Comparison of ENCODE assay signal across 9 mouse cellular contexts in genomic region chr1:192790442-192790841, GRCm38 (mm10). TPM values are rescaled to one million over a fixed set of nuclear protein-coding genes. Genes with fewer than 3 reads are reported as not detected.
A peak's percentile ranks its signal among the peaks of the same experiment; 100 is the strongest.
DNase-seq lines count a peak whose midpoint lies in the region; ATAC-seq lines count a peak whose summit lies in the region.
"Had no signal": no experiment of that assay in that cellular context is flagged by ENCODE, and none has a peak within 500 bp of the region (broad histone marks: within the 10 kb centered on the region; RNA-seq: fewer than 3 reads in every experiment).

No protein-coding gene starts in this region.

- H3K36me3 ChIP-seq in lung, embryonic 16.5 days (ENCODE audit: control insufficient read depth, insufficient read depth, low read length) = no peaks in the 10 kb centered on the region
- H3K36me3 ChIP-seq: midbrain, embryonic 12.5 days had no signal

- no peak overlapping the region for H3K4me3 ChIP-seq in lung, embryonic 16.5 days (ENCODE audit: low read length)
- H3K4me3 ChIP-seq: midbrain, embryonic 12.5 days had no signal

- no peaks in the 10 kb centered on the region for H3K27me3 ChIP-seq in lung, embryonic 16.5 days (ENCODE audit: control insufficient read depth, insufficient read depth, low read depth, low read length)

- H3K4me2 ChIP-seq in lung, embryonic 16.5 days (ENCODE audit: low read depth, low read length) = no peak overlapping the region
- H3K4me2 ChIP-seq: midbrain, embryonic 12.5 days had no signal

- peak; percentile 48 for DNase-seq in heart, postnatal 4 days
- DNase-seq in heart, adult 8-10 months (ENCODE audit: low spot score) = no peak
- DNase-seq in CD4-positive, CD25-positive, alpha-beta regulatory T cell, adult 2 months (ENCODE audit: low read depth, low spot score) = peak; percentile 61
- peak; percentile 23 for DNase-seq in c-Kit-positive CD71-positive TER-119-positive erythroid progenitor cells, embryonic 14.5 days (ENCODE audit: low spot score)
- no peak for DNase-seq in right cerebral cortex, adult 18-20 months
- no peak for DNase-seq in layer of hippocampus, postnatal 36 days
- DNase-seq in spleen, postnatal 14 days (ENCODE audit: low spot score in 2 of 2) = no peak

- peak overlapping the region; percentile 85 for H3K27ac ChIP-seq in lung, embryonic 16.5 days (ENCODE audit: low read length)
- H3K27ac ChIP-seq: midbrain, embryonic 12.5 days had no signal

- no peak overlapping the region for H3K9ac ChIP-seq in lung, embryonic 16.5 days (ENCODE audit: low read length)
- H3K9ac ChIP-seq: midbrain, embryonic 12.5 days had no signal

- H3K9me3 ChIP-seq in lung, embryonic 16.5 days (ENCODE audit: control insufficient read depth, low read length) = 0 out of 2 replicates have a peak, but pooled peaks cover 1% of the 10 kb centered on the region
- H3K9me3 ChIP-seq: midbrain, embryonic 12.5 days had no signal

- 73% methylated on average over 4 of the region's 4 CpGs for WGBS in lung, embryonic 16.5 days

- H3K4me1 ChIP-seq in lung, embryonic 16.5 days (replicated peaks; ENCODE audit: control insufficient read depth, insufficient read depth, low read length) = peaks cover 36% of the 10 kb centered on the region

- no peak for ATAC-seq in lung, embryonic 16.5 days (ENCODE audit: low read depth)

RNA-seq across cellular contexts. Expression of gene Hhat, which starts 19.4 kb away (rescaled TPM):
- total RNA-seq in heart, postnatal 4 days (2021) = 1 to 10 TPM; 3.8 to 5.6 TPM
- total RNA-seq in heart, adult 8-10 months (2022) = 1 to 10 TPM; 2.1 to 3.6 (median 2.8) TPM
- polyA plus RNA-seq in lung, embryonic 16.5 days (2015; fragmentation: Nextera tagmentation; extraction: Ambion mirVana) = 8.6 and 9.3 TPM in 2 replicates
- total RNA-seq in layer of hippocampus, postnatal 36 days (2021) = 1 to 10 TPM in 1 of 2 experiments, under 1 TPM in 1; 0.62 to 1.3 TPM

Comparison
In these comparisons a context has a peak if more than half of its experiments do, and no peak if none do; other contexts are left out.
1. DNase-seq: peak in heart, postnatal 4 days (single experiment), CD4-positive, CD25-positive, alpha-beta regulatory T cell, adult 2 months (single experiment) and c-Kit-positive CD71-positive TER-119-positive erythroid progenitor cells, embryonic 14.5 days (single experiment); none in heart, adult 8-10 months (single experiment), right cerebral cortex, adult 18-20 months (single experiment), layer of hippocampus, postnatal 36 days (0 of 2) and spleen, postnatal 14 days (0 of 2).